Mouse (Mus musculus) spleen, postnatal 36 days (tissue): Measurements from ENCODE around the gene Sh3glb2.

ENCODE experiments used
- DNase-seq, 2 experiments: peaks; one replicate each; pipeline ENCODE4 v3.0.0; 2022; ENCODE audit warnings: low spot score in 2 of 2, mixed read lengths in 1 of 2

Sh3glb2 gene

GRCm38 (mm10) chr2:30342061-30342460, 17.1 kb downstream of the Sh3glb2 start:
- no peak for DNase-seq

GRCm38 (mm10) chr2:30337179-30337578, 22.0 kb downstream of the Sh3glb2 start:
- DNase-seq, result no peak

GRCm38 (mm10) chr2:30336174-30336915, 22.8 kb downstream of the Sh3glb2 start:
- DNase-seq, result no peak

GRCm38 (mm10) chr2:30335324-30335723, 23.8 kb downstream of the Sh3glb2 start:
- DNase-seq, result no peak

GRCm38 (mm10) chr2:30328791-30329190, 30.3 kb downstream of the Sh3glb2 start:
- no peak for DNase-seq

GRCm38 (mm10) chr2:30327276-30327675, 31.9 kb downstream of the Sh3glb2 start:
- DNase-seq, result no peak

GRCm38 (mm10) chr2:30325296-30325695, 33.8 kb downstream of the Sh3glb2 start:
- no peak for DNase-seq

GRCm38 (mm10) chr2:30323111-30323510, 36.0 kb downstream of the Sh3glb2 start:
- no peak for DNase-seq

- DNase-seq, result no peak
Observed at GRCm38 (mm10) chr2:30319260-30319659, 39.9 kb downstream of the Sh3glb2 start.

GRCm38 (mm10) chr2:30316955-30317354, 42.2 kb downstream of the Sh3glb2 start:
- no peak for DNase-seq

GRCm38 (mm10) chr2:30316136-30316535, 43.0 kb downstream of the Sh3glb2 start:
- no peak for DNase-seq

- no peak for DNase-seq
Observed at GRCm38 (mm10) chr2:30311481-30311880, 47.7 kb downstream of the Sh3glb2 start.

GRCm38 (mm10) chr2:30309351-30309750, 49.8 kb downstream of the Sh3glb2 start:
- no peak for DNase-seq

- DNase-seq, result no peak
Observed at GRCm38 (mm10) chr2:30306087-30306486, 53.0 kb downstream of the Sh3glb2 start.

GRCm38 (mm10) chr2:30299966-30300365, 59.2 kb downstream of the Sh3glb2 start:
- DNase-seq, result no peak

- no peak for DNase-seq
Observed at GRCm38 (mm10) chr2:30299525-30299924, 59.6 kb downstream of the Sh3glb2 start.
